ENCODE assay signal across 27 mouse cellular contexts in the genomic region with DNA sequence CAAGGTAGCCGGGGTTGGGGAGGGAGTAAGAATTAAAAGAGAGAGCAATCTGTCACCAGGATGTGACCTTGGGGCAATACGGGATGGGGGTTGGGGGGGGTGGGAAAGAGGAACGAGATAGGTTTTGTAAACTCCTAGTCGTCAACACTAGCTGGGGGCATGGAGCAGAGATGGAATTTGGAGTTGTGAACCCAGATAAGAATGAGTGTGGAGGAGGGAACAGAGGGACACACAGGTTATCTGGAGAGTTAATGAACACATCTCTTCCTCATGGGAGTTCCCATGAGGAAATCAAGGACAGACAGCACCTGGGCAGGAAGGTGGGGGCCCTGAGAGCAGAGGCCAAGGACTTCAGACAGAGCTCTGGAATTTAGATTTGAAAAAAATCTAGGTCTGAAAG. TPM values are rescaled to one million over a fixed set of nuclear protein-coding genes. Genes with fewer than 3 reads are reported as not detected.
A peak's percentile ranks its signal among the peaks of the same experiment; 100 is the strongest.
DNase-seq lines count a peak whose midpoint lies in the region; ATAC-seq and TF ChIP-seq lines count a peak whose summit lies in the region.
"Had no signal": no experiment of that assay in that cellular context is flagged by ENCODE, and none has a peak within 500 bp of the region (broad histone marks: within the 10 kb centered on the region; RNA-seq: fewer than 3 reads in every experiment).

No protein-coding gene starts in this region.

- TF ChIP-seq CTCF in intestine, postnatal 0 days (IDR thresholded peaks at IDR 0.05; ENCODE audit: low read depth), result no peak

- 25% methylated on average over 4 of the region's 4 CpGs for WGBS in intestine, postnatal 0 days
- 39% methylated on average over 4 of the region's 4 CpGs for WGBS in liver, embryonic 11.5 days
- WGBS in liver, embryonic 15.5 days (ENCODE audit: insufficient replicate concordance), result 39% methylated on average over 4 of the region's 4 CpGs

- DNase-seq in liver, embryonic 11.5 days (ENCODE audit: low spot score), result no peak
- peak; percentile 86 for DNase-seq in yolk sac, embryonic 10.5 days (ENCODE audit: low spot score)
- no peak for DNase-seq in adrenal gland, postnatal 10 days
- DNase-seq in embryo, embryonic 10 days (ENCODE audit: low spot score), result no peak
- no peak for DNase-seq in left cerebral cortex, adult 9 months (ENCODE audit: low spot score in 2 of 2)
- DNase-seq: adrenal gland, adult 8-10 months; cerebellum, adult 11-12 months; cerebellum, adult 9-11 months; cerebellum, postnatal 36 days; gastrocnemius, postnatal 10 days; heart, adult 18-20 months; heart, postnatal 10 days; heart, postnatal 4 days had no signal

- no peaks in the 10 kb centered on the region for H3K4me1 ChIP-seq in intestine, postnatal 0 days (replicated peaks; ENCODE audit: control insufficient read depth, insufficient read depth, low read length)
- no peaks in the 10 kb centered on the region for H3K4me1 ChIP-seq in liver, embryonic 11.5 days (replicated peaks; ENCODE audit: control insufficient read depth, insufficient read depth, low read length)
- peaks cover 16% of the 10 kb centered on the region for H3K4me1 ChIP-seq in liver, embryonic 15.5 days (replicated peaks)
- H3K4me1 ChIP-seq: embryonic facial prominence, embryonic 10.5 days; hindbrain, embryonic 12.5 days had no signal

- H3K9ac ChIP-seq in intestine, postnatal 0 days (ENCODE audit: low read depth, low read length), result no peak overlapping the region
- H3K9ac ChIP-seq in liver, embryonic 11.5 days (ENCODE audit: low read depth, low read length), result no peak overlapping the region
- H3K9ac ChIP-seq in liver, embryonic 15.5 days, result no peak overlapping the region
- H3K9ac ChIP-seq: hindbrain, embryonic 12.5 days had no signal

- no peaks in the 10 kb centered on the region for H3K9me3 ChIP-seq in intestine, postnatal 0 days (ENCODE audit: control insufficient read depth)
- H3K9me3 ChIP-seq in liver, embryonic 11.5 days (ENCODE audit: control insufficient read depth, low read length), result no peaks in the 10 kb centered on the region; the same call in 1 of the 2 replicates
- H3K9me3 ChIP-seq in liver, embryonic 15.5 days (replicated peaks), result peaks cover 5% of the 10 kb centered on the region; the same call in 1 of the 2 replicates
- H3K9me3 ChIP-seq: embryonic facial prominence, embryonic 10.5 days; heart, embryonic 10.5 days; hindbrain, embryonic 12.5 days had no signal

- H3K4me2 ChIP-seq in intestine, postnatal 0 days (replicated peaks; ENCODE audit: low read depth), result no peak overlapping the region
- H3K4me2 ChIP-seq in liver, embryonic 11.5 days, result no peak overlapping the region
- no peak overlapping the region for H3K4me2 ChIP-seq in liver, embryonic 15.5 days
- H3K4me2 ChIP-seq: hindbrain, embryonic 12.5 days had no signal

- no peaks in the 10 kb centered on the region for H3K36me3 ChIP-seq in intestine, postnatal 0 days (ENCODE audit: control insufficient read depth, insufficient read depth)
- H3K36me3 ChIP-seq in liver, embryonic 11.5 days (ENCODE audit: control insufficient read depth, insufficient read depth, low read length), result no peaks in the 10 kb centered on the region
- H3K36me3 ChIP-seq in liver, embryonic 15.5 days (replicated peaks), result no peaks in the 10 kb centered on the region
- H3K36me3 ChIP-seq: embryonic facial prominence, embryonic 10.5 days; heart, embryonic 10.5 days; hindbrain, embryonic 12.5 days had no signal

- peak; percentile 83 for ATAC-seq in intestine, postnatal 0 days
- peak; percentile 34; the same call in 1 of the 2 replicates for ATAC-seq in liver, embryonic 11.5 days (replicated peaks; ENCODE audit: low FRiP score)
- ATAC-seq in liver, embryonic 15.5 days (ENCODE audit: insufficient read depth), result peak; percentile 80
- ATAC-seq: forebrain, embryonic 16.5 days; hindbrain, embryonic 16.5 days had no signal

- 0 out of 2 replicates have a peak overlapping the region, but pooled peaks have one; percentile 60 for H3K27ac ChIP-seq in intestine, postnatal 0 days (ENCODE audit: low read depth, low read length)
- H3K27ac ChIP-seq in liver, embryonic 11.5 days (ENCODE audit: low read depth, low read length), result peak overlapping the region; percentile 25; the same call in 1 of the 2 replicates
- peak overlapping the region; percentile 69 for H3K27ac ChIP-seq in liver, embryonic 15.5 days (replicated peaks)
- H3K27ac ChIP-seq: embryonic facial prominence, embryonic 10.5 days; heart, embryonic 10.5 days; hindbrain, embryonic 12.5 days had no signal

- H3K4me3 ChIP-seq in intestine, postnatal 0 days (ENCODE audit: low read depth, low read length), result no peak overlapping the region
- no peak overlapping the region for H3K4me3 ChIP-seq in liver, embryonic 11.5 days (ENCODE audit: low read depth, low read length)
- no peak overlapping the region for H3K4me3 ChIP-seq in liver, embryonic 15.5 days (replicated peaks)
- H3K4me3 ChIP-seq: embryonic facial prominence, embryonic 10.5 days; erythroblast, embryonic 14.5 days; heart, embryonic 10.5 days; hindbrain, embryonic 12.5 days had no signal

- no peaks in the 10 kb centered on the region for H3K27me3 ChIP-seq in intestine, postnatal 0 days (replicated peaks; ENCODE audit: control insufficient read depth, insufficient read depth, low read length)
- no peaks in the 10 kb centered on the region for H3K27me3 ChIP-seq in liver, embryonic 11.5 days (replicated peaks; ENCODE audit: control insufficient read depth, insufficient read depth, low read length)
- no peaks in the 10 kb centered on the region for H3K27me3 ChIP-seq in liver, embryonic 15.5 days
- H3K27me3 ChIP-seq: hindbrain, embryonic 12.5 days had no signal

RNA-seq across cellular contexts. Expression of gene Serpina1f, which starts 10.8 kb away (rescaled TPM):
- 0.18 and 0.21 TPM in 2 replicates for polyA plus RNA-seq in intestine, postnatal 0 days (2015; fragmentation: Nextera tagmentation; extraction: Ambion mirVana)
- polyA plus RNA-seq in liver, embryonic 11.5 days (2014; fragmentation: Nextera tagmentation; extraction: Ambion mirVana), result 0.16 and 0.17 TPM in 2 replicates
- 0.05 TPM in 2 replicates for polyA plus RNA-seq in liver, embryonic 15.5 days (2015; fragmentation: Nextera tagmentation; extraction: Ambion mirVana)
- not detected for total RNA-seq in adrenal gland, postnatal 10 days (2021)
- total RNA-seq: adrenal gland, adult 8-10 months; ES-E14; gastrocnemius, postnatal 10 days; gastrocnemius, postnatal 4 days; heart, adult 18-20 months; heart, postnatal 10 days; heart, postnatal 4 days had no signal
- polyA plus RNA-seq: embryonic facial prominence, embryonic 10.5 days; embryonic facial prominence, embryonic 14.5 days; erythroblast, embryonic 14.5 days; forebrain, embryonic 11.5 days; forebrain, embryonic 16.5 days; frontal cortex, adult 2 months; heart, embryonic 14.5 days; hindbrain, embryonic 12.5 days; hindbrain, embryonic 16.5 days had no signal

RNA-seq across cellular contexts. Expression of gene Serpina16, which starts 30.2 kb away (rescaled TPM):
- polyA plus RNA-seq in intestine, postnatal 0 days (2015; fragmentation: Nextera tagmentation; extraction: Ambion mirVana), result not detected in 2 replicates
- polyA plus RNA-seq in liver, embryonic 11.5 days (2014; fragmentation: Nextera tagmentation; extraction: Ambion mirVana), result not detected in 2 replicates
- polyA plus RNA-seq in liver, embryonic 15.5 days (2015; fragmentation: Nextera tagmentation; extraction: Ambion mirVana), result 0.17 TPM in 1 of 2 replicates, not detected in the other
- total RNA-seq in adrenal gland, postnatal 10 days (2021), result not detected
- total RNA-seq: ES-E14; gastrocnemius, postnatal 10 days; gastrocnemius, postnatal 4 days; heart, adult 18-20 months; heart, postnatal 10 days; heart, postnatal 4 days had no signal
- polyA plus RNA-seq: embryonic facial prominence, embryonic 10.5 days; embryonic facial prominence, embryonic 14.5 days; erythroblast, embryonic 14.5 days; forebrain, embryonic 11.5 days; forebrain, embryonic 16.5 days; frontal cortex, adult 2 months; heart, embryonic 10.5 days; heart, embryonic 14.5 days; hindbrain, embryonic 12.5 days; hindbrain, embryonic 16.5 days had no signal

RNA-seq across cellular contexts. Expression of gene Serpina6, which starts 49.1 kb away (rescaled TPM):
- 0.21 TPM in 1 of 2 replicates, not detected in the other for polyA plus RNA-seq in intestine, postnatal 0 days (2015; fragmentation: Nextera tagmentation; extraction: Ambion mirVana)
- polyA plus RNA-seq in liver, embryonic 11.5 days (2014; fragmentation: Nextera tagmentation; extraction: Ambion mirVana), result 847 and 933 TPM in 2 replicates
- 1,444 and 1,483 TPM in 2 replicates for polyA plus RNA-seq in liver, embryonic 15.5 days (2015; fragmentation: Nextera tagmentation; extraction: Ambion mirVana)
- 10 to 100 TPM; 12.2 to 21.7 TPM for total RNA-seq in adrenal gland, postnatal 10 days (2021)
- total RNA-seq: ES-E14; gastrocnemius, postnatal 4 days; heart, adult 18-20 months; heart, postnatal 10 days; heart, postnatal 4 days had no signal
- polyA plus RNA-seq: embryonic facial prominence, embryonic 10.5 days; forebrain, embryonic 11.5 days; forebrain, embryonic 16.5 days; frontal cortex, adult 2 months; hindbrain, embryonic 12.5 days; hindbrain, embryonic 16.5 days had no signal

Comparison
In these comparisons a context has a peak if more than half of its experiments do, and no peak if none do; other contexts are left out.
1. RNA of gene Serpina6, which starts 49.1 kb away (polyA plus RNA-seq): 1,444 to 1,483 TPM in liver, embryonic 15.5 days and 847 to 933 TPM in liver, embryonic 11.5 days; 0.21 TPM in intestine, postnatal 0 days; every median in the first group is over 100 times any median in the second.
2. Peak in every context shown above with its lines, with median percentiles within 50 percentile points of each other: ATAC-seq and H3K27ac ChIP-seq.